Mouse (Mus musculus): ENCODE measurements around the gene Lap3. TPM values are rescaled to one million over a fixed set of nuclear protein-coding genes. Genes with fewer than 3 reads are reported as not detected.

Gene Lap3
- 20.9 and 23.9 TPM in 2 replicates for total RNA-seq (2014; rRNA removed)
- polyA plus RNA-seq (2015; fragmentation: Nextera tagmentation; extraction: Ambion mirVana), result 27.7 and 29.7 TPM in 2 replicates

DNA sequence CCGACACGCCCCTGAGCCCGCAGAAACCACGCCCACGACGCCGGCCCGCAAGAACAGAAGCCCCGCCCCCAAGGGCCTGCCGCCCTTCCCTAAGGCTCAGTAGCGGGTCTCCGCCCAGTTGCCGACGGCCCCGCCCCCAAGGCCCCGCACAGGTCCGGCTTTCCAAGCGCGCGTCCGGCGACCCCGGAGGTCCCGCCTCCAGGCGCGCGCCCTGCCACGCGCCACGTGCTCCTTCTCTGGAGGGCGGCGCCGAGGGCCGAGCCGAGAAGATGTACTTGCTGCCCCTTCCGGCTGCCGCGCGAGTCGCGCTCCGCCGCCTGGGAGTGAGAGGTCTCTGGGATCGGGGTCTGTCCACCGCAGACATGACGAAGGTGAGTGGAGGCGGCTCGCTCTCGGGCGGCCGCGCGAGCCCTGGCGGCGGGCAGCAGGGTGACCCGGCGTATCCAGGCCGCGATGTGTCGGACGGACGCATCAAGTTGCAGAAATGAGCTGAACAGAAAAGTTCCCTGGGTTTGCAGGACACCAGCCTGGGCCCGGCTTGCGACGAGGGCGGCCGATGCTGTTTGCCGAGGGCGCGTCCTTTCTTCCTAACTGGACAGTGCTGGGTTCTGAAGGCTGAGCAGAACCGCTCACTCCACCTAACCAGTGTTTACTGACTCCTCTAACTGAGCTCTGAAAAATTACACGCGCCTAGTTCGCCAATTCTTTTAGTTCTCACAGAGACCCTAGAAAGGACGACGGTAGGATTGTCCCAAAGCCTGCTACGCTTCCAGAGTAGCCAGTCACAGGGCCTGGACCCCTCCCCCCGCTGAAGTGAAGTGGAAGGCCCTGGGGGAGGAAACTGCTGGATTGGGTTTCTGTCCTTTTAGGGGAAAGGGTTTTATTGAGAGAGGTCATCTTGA, at the start of gene Lap3:
Gene Lap3 (plus strand): TSS at position 184 of the 902 bp plus-strand sequence.
- H3K4me3 ChIP-seq (ENCODE audit: low read depth, low read length), result peak within 1 kb of the TSS; percentile 71
- under 1% methylated on average over 74 of the region's 78 CpGs for WGBS
- H3K4me2 ChIP-seq (ENCODE audit: low read depth, low read length, poor library complexity, severe bottlenecking), result peak within 1 kb of the TSS; percentile 73
- H3K9ac ChIP-seq (replicated peaks; ENCODE audit: low read length, poor library complexity, severe bottlenecking), result peak within 1 kb of the TSS; percentile 71
- H3K27ac ChIP-seq (ENCODE audit: low read depth, low read length), result no peak within 1 kb of the TSS
- TF ChIP-seq CTCF (IDR thresholded peaks at IDR 0.05), result peak; percentile 58
- no peaks in the 10 kb centered on the region for H3K27me3 ChIP-seq (ENCODE audit: insufficient read depth, low read length)
- 0 out of 2 replicates have a peak, but pooled peaks cover 3% of the 10 kb centered on the region for H3K4me1 ChIP-seq (ENCODE audit: insufficient read depth, low read length)
- DNase-seq (ENCODE audit: low spot score) (peak; percentile 95), ATAC-seq (ENCODE audit: low FRiP score) (peak; percentile 96)
- no peaks in the 10 kb centered on the region for H3K9me3 ChIP-seq (ENCODE audit: low read length)
- H3K36me3 ChIP-seq (ENCODE audit: insufficient read depth, low read length), result peaks cover 8% of the 10 kb centered on the region

DNA sequence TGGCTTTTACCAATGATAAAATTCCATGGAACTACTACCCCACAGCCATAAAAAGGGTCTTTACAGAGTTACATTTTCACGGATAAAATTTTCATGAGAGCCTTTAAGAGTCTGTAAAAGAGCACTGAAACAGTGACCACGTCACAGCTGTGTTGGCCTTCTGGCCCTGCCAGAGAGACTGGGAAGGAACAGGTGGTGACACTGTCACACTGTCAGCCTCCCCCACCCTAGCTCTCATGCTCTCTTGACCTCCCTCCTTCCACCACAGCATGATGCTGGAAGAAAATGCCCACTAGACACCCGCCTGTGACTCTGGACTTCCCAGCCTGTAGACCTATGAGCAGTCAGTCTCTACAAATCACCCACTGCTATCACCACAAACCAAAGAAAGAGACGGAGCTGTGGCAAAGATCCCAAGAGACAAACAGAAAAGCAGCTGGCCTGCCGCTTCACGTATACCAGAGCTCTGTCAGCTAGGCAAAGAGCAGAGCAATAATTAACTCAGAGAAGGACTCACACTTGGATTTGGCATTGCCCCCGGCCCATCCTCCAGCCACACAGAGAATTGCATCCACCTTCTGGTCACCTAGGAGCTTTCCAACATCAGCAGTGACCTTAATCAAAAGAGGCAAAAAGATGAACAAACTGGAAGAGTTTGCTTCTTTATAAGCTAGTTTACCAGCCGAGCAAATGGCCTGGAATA, 48.9 kb upstream of the Lap3 start:
- 91% methylated on average over 8 of the region's 8 CpGs for WGBS
- H3K4me3 ChIP-seq (ENCODE audit: low read depth, low read length), result no peak overlapping the region
- DNase-seq (ENCODE audit: low spot score) (no peak), ATAC-seq (ENCODE audit: low FRiP score) (no peak)
- 0 out of 2 replicates have a peak, but pooled peaks cover 2% of the 10 kb centered on the region for H3K36me3 ChIP-seq (ENCODE audit: insufficient read depth, low read length)
- H3K4me1 ChIP-seq (ENCODE audit: insufficient read depth, low read length), result peaks cover 12% of the 10 kb centered on the region
- no peaks in the 10 kb centered on the region for H3K9me3 ChIP-seq (ENCODE audit: low read length)
- no peak overlapping the region for H3K27ac ChIP-seq (ENCODE audit: low read depth, low read length)
- no peak overlapping the region for H3K9ac ChIP-seq (replicated peaks; ENCODE audit: low read length, poor library complexity, severe bottlenecking)
- no peak for TF ChIP-seq CTCF (IDR thresholded peaks at IDR 0.05)
- H3K4me2 ChIP-seq (ENCODE audit: low read depth, low read length, poor library complexity, severe bottlenecking), result no peak overlapping the region
- no peaks in the 10 kb centered on the region for H3K27me3 ChIP-seq (ENCODE audit: insufficient read depth, low read length)

DNA sequence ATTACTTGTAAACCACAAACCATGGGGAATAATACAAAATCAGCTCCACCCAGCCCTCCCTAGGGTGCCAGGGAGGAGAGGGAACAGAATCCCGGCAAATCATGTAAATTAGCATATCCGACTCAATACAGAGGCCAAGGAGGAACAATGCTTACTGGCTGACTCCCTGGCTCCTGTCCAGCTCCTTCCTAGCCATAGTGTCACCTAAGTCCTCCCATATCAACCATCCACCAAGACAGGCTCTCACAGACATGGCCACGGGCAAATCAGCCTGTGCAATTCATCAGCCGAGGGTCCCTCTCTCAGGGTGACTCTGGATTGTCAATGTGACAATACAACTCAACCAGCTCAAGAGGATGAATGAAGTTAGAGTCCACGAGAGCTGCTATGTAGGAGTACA, 44.5 kb upstream of the Lap3 start:
- ATAC-seq (ENCODE audit: low FRiP score) (no peak), DNase-seq (ENCODE audit: low spot score) (no peak)
- peak overlapping the region; percentile 71; the same call in 1 of the 2 replicates for H3K4me3 ChIP-seq (ENCODE audit: low read depth, low read length)
- H3K9ac ChIP-seq (replicated peaks; ENCODE audit: low read length, poor library complexity, severe bottlenecking), result peak overlapping the region; percentile 69; the same call in 1 of the 2 replicates
- no peaks in the 10 kb centered on the region for H3K36me3 ChIP-seq (ENCODE audit: insufficient read depth, low read length)
- peak overlapping the region; percentile 95 for H3K4me2 ChIP-seq (ENCODE audit: low read depth, low read length, poor library complexity, severe bottlenecking)
- peaks cover 13% of the 10 kb centered on the region for H3K4me1 ChIP-seq (ENCODE audit: insufficient read depth, low read length)
- WGBS, result 21% methylated on average over 5 of the region's 5 CpGs
- TF ChIP-seq CTCF (IDR thresholded peaks at IDR 0.05), result no peak
- H3K27ac ChIP-seq (ENCODE audit: low read depth, low read length), result no peak overlapping the region
- no peaks in the 10 kb centered on the region for H3K9me3 ChIP-seq (ENCODE audit: low read length)
- no peaks in the 10 kb centered on the region for H3K27me3 ChIP-seq (ENCODE audit: insufficient read depth, low read length)

GRCm38 (mm10) chr5:45449206-45449605, 44.0 kb upstream of the Lap3 start:
- peak overlapping the region; percentile 69 for H3K9ac ChIP-seq (replicated peaks; ENCODE audit: low read length, poor library complexity, severe bottlenecking)
- H3K9me3 ChIP-seq (ENCODE audit: low read length), result no peaks in the 10 kb centered on the region
- ATAC-seq (ENCODE audit: low FRiP score), result no peak
- no peak for TF ChIP-seq CTCF (IDR thresholded peaks at IDR 0.05)
- no peak overlapping the region for H3K27ac ChIP-seq (ENCODE audit: low read depth, low read length)
- peak overlapping the region; percentile 95 for H3K4me2 ChIP-seq (ENCODE audit: low read depth, low read length, poor library complexity, severe bottlenecking)
- 1% methylated on average over 8 of the region's 8 CpGs for WGBS
- no peaks in the 10 kb centered on the region for H3K27me3 ChIP-seq (ENCODE audit: insufficient read depth, low read length)
- H3K4me3 ChIP-seq (ENCODE audit: low read depth, low read length), result peak overlapping the region; percentile 71
- no peak for DNase-seq (ENCODE audit: low spot score)
- peaks cover 13% of the 10 kb centered on the region for H3K4me1 ChIP-seq (ENCODE audit: insufficient read depth, low read length)
- no peaks in the 10 kb centered on the region for H3K36me3 ChIP-seq (ENCODE audit: insufficient read depth, low read length)

DNA sequence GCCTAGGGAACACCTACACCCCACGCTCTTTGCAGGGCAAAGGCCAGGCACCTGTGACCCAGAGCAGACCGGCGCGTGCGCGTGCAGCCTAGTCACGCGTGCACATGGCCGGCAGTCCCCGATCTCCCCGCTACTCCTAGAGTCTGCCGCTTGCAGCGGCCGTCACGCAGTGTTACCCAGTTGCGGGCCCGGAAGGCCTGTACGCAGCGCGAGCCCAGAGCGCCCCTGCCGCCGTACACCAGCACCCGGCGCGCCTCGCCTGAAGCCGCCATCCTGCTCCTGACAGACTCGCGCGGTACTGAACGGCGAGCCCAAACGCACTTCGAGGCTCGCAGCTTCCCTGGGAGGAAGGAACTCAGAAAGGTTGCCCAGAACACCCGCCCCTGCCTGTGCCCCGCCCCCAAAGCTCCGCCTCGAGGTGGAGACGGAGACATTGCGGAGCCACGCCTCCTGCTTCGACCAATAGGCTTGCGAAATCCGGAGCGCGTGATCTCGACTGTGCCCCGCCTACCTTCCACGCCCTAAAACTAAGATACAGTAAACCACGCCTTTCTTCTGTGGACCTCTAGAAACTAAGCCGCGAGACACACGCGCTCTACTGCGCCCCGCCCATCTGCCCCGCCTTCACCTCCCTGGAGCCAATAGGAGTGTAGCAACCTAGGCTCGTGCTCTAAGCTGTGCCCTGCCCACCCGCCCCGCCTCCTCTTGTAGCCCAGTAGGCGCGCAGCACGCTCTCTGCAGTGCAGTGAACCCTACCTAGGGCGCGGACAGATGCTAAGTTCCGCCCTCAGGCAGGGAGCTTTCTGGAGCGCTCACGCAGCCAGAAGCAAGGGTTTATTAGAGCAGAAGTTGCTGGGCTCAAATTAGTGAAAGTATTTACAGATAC, 43.1 kb upstream of the Lap3 start, which contains the start of gene Qdpr:
Gene Qdpr (minus strand): TSS at position 406 of the 886 bp plus-strand sequence.
- Histone ChIP-seq H3K36me3 (ENCODE audit: insufficient read depth, low read length) (no peaks in the 10 kb centered on the region), H3K9me3 (ENCODE audit: low read length) (no peaks in the 10 kb centered on the region), H3K4me3 (ENCODE audit: low read depth, low read length) (peak within 1 kb of the TSS; percentile 71), H3K27me3 (ENCODE audit: insufficient read depth, low read length) (no peaks in the 10 kb centered on the region), H3K27ac (ENCODE audit: low read depth, low read length) (peak within 1 kb of the TSS; percentile 64), H3K4me2 (ENCODE audit: low read depth, low read length, poor library complexity, severe bottlenecking) (peak within 1 kb of the TSS; percentile 95), H3K4me1 (ENCODE audit: insufficient read depth, low read length) (peaks cover 13% of the 10 kb centered on the region), H3K9ac (replicated peaks; ENCODE audit: low read length, poor library complexity, severe bottlenecking) (peak within 1 kb of the TSS; percentile 69)
- under 1% methylated on average over 70 of the region's 70 CpGs for WGBS
- peak; percentile 99 for ATAC-seq (ENCODE audit: low FRiP score)
- no peak; the same call in 1 of the 2 replicates for TF ChIP-seq CTCF (IDR thresholded peaks at IDR 0.05)
- peak; percentile 99 for DNase-seq (ENCODE audit: low spot score)
